Mouse (Mus musculus): Measurements from ENCODE around the gene Cxcl14. TPM values are rescaled to one million over a fixed set of nuclear protein-coding genes. Genes with fewer than 3 reads are reported as not detected.

Cxcl14 gene
- polyA plus RNA-seq, 1 experiment from 2014 or later: 10.1 TPM

GRCm38 (mm10) chr13:56256716-56257299, 39.5 kb downstream of the Cxcl14 start:
- Histone ChIP-seq H3K4me1 (replicated peaks; ENCODE audit: control insufficient read depth, insufficient read depth) (0 out of 2 replicates have a peak, but pooled peaks cover 3% of the 10 kb centered on the region), H3K9ac (ENCODE audit: low read length) (no peak overlapping the region), H3K4me3 (ENCODE audit: low read depth, low read length) (no peak overlapping the region), H3K27me3 (ENCODE audit: control insufficient read depth, insufficient read depth, low read length) (peaks cover 22% of the 10 kb centered on the region), H3K27ac (replicated peaks) (no peak overlapping the region), H3K4me2 (replicated peaks; ENCODE audit: low read depth) (no peak overlapping the region), H3K9me3 (ENCODE audit: control insufficient read depth, low read length) (no peaks in the 10 kb centered on the region), H3K36me3 (ENCODE audit: control insufficient read depth, insufficient read depth, low read length) (no peaks in the 10 kb centered on the region)
- ATAC-seq (ENCODE audit: low FRiP score, low TSS enrichment): no peak
- DNase-seq (ENCODE audit: low spot score): no peak
- WGBS: 11% methylated on average over 14 of the region's 14 CpGs
- no peak for TF ChIP-seq EP300 (optimal IDR thresholded peaks at IDR 0.05)
- no peak for TF ChIP-seq CTCF (IDR thresholded peaks at IDR 0.05; ENCODE audit: low read depth)

DNA sequence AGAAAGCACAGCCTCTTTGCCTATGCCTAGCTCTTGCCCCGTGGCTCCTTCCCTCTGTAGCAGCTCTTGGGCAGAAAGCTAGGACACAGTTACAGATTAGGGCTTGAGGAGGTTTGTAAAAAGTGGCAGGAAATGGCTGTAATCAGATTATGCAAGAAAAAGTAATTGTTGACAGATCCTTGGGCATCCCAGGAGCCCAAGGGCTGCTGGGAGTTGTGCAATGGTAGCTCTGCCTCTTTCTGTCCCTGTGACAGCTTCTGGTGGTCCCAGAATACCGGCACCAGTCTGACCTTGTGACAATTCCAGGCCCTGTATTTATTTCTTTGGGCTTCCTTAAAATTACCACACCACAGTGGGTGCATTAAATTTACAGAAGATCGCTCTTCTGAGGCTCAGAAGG, 43.0 kb downstream of the Cxcl14 start:
- Histone ChIP-seq H3K27me3 (ENCODE audit: control insufficient read depth, insufficient read depth, low read length) (peaks cover 40% of the 10 kb centered on the region; the same call in 1 of the 2 replicates), H3K27ac (replicated peaks) (no peak overlapping the region), H3K4me2 (replicated peaks; ENCODE audit: low read depth) (no peak overlapping the region), H3K9me3 (ENCODE audit: control insufficient read depth, low read length) (no peaks in the 10 kb centered on the region), H3K4me3 (ENCODE audit: low read depth, low read length) (no peak overlapping the region), H3K36me3 (ENCODE audit: control insufficient read depth, insufficient read depth, low read length) (no peaks in the 10 kb centered on the region), H3K4me1 (replicated peaks; ENCODE audit: control insufficient read depth, insufficient read depth) (0 out of 2 replicates have a peak, but pooled peaks cover 3% of the 10 kb centered on the region), H3K9ac (ENCODE audit: low read length) (no peak overlapping the region)
- ATAC-seq (ENCODE audit: low FRiP score, low TSS enrichment): no peak
- no peak for DNase-seq (ENCODE audit: low spot score)
- TF ChIP-seq CTCF (IDR thresholded peaks at IDR 0.05; ENCODE audit: low read depth) (no peak), EP300 (optimal IDR thresholded peaks at IDR 0.05) (no peak)
- WGBS: 27% methylated on average over 3 of the region's 3 CpGs

GRCm38 (mm10) chr13:56252783-56253182, 43.6 kb downstream of the Cxcl14 start:
- no peaks in the 10 kb centered on the region for H3K36me3 ChIP-seq (ENCODE audit: control insufficient read depth, insufficient read depth, low read length)
- no peak overlapping the region for H3K27ac ChIP-seq (replicated peaks)
- no peak overlapping the region for H3K4me3 ChIP-seq (ENCODE audit: low read depth, low read length)
- DNase-seq (ENCODE audit: low spot score): no peak
- H3K9me3 ChIP-seq (ENCODE audit: control insufficient read depth, low read length): no peaks in the 10 kb centered on the region
- H3K4me1 ChIP-seq (replicated peaks; ENCODE audit: control insufficient read depth, insufficient read depth): 0 out of 2 replicates have a peak, but pooled peaks cover 3% of the 10 kb centered on the region
- no peak overlapping the region for H3K9ac ChIP-seq (ENCODE audit: low read length)
- 12% methylated on average over 8 of the region's 8 CpGs for WGBS
- peaks cover 46% of the 10 kb centered on the region; the same call in 1 of the 2 replicates for H3K27me3 ChIP-seq (ENCODE audit: control insufficient read depth, insufficient read depth, low read length)
- no peak for ATAC-seq (ENCODE audit: low FRiP score, low TSS enrichment)
- TF ChIP-seq EP300 (optimal IDR thresholded peaks at IDR 0.05) (no peak), CTCF (IDR thresholded peaks at IDR 0.05; ENCODE audit: low read depth) (no peak)
- H3K4me2 ChIP-seq (replicated peaks; ENCODE audit: low read depth): no peak overlapping the region

- no peaks in the 10 kb centered on the region for H3K36me3 ChIP-seq (ENCODE audit: control insufficient read depth, insufficient read depth, low read length)
- DNase-seq (ENCODE audit: low spot score): peak; percentile 18
- ATAC-seq (ENCODE audit: low FRiP score, low TSS enrichment): no peak
- TF ChIP-seq CTCF (IDR thresholded peaks at IDR 0.05; ENCODE audit: low read depth) (no peak), EP300 (optimal IDR thresholded peaks at IDR 0.05) (no peak)
- WGBS: under 1% methylated on average over 62 of the region's 65 CpGs
- H3K4me2 ChIP-seq (replicated peaks; ENCODE audit: low read depth): peak within 1 kb of the TSS; percentile 45
- H3K27ac ChIP-seq (replicated peaks): no peak within 1 kb of the TSS
- no peak within 1 kb of the TSS for H3K9ac ChIP-seq (ENCODE audit: low read length)
- no peaks in the 10 kb centered on the region for H3K9me3 ChIP-seq (ENCODE audit: control insufficient read depth, low read length)
- H3K27me3 ChIP-seq (ENCODE audit: control insufficient read depth, insufficient read depth, low read length): peaks cover 49% of the 10 kb centered on the region; the same call in 1 of the 2 replicates
- H3K4me1 ChIP-seq (replicated peaks; ENCODE audit: control insufficient read depth, insufficient read depth): 0 out of 2 replicates have a peak, but pooled peaks cover 3% of the 10 kb centered on the region
- H3K4me3 ChIP-seq (ENCODE audit: low read depth, low read length): peak within 1 kb of the TSS; percentile 31
Measured at GRCm38 (mm10) chr13:56251924-56252619, 44.3 kb downstream of the Cxcl14 start, which contains the start of gene Neurog1. Gene Neurog1, minus strand, starts transcription at chr13:56252163.

- WGBS: 2% methylated on average over 58 of the region's 59 CpGs
- no peak for TF ChIP-seq EP300 (optimal IDR thresholded peaks at IDR 0.05)
- 0 out of 2 replicates have a peak, but pooled peaks cover 3% of the 10 kb centered on the region for H3K4me1 ChIP-seq (replicated peaks; ENCODE audit: control insufficient read depth, insufficient read depth)
- peaks cover 46% of the 10 kb centered on the region; the same call in 1 of the 2 replicates for H3K27me3 ChIP-seq (ENCODE audit: control insufficient read depth, insufficient read depth, low read length)
- peak overlapping the region; percentile 14 for H3K4me2 ChIP-seq (replicated peaks; ENCODE audit: low read depth)
- no peak for ATAC-seq (ENCODE audit: low FRiP score, low TSS enrichment)
- no peak overlapping the region for H3K27ac ChIP-seq (replicated peaks)
- no peaks in the 10 kb centered on the region for H3K9me3 ChIP-seq (ENCODE audit: control insufficient read depth, low read length)
- H3K4me3 ChIP-seq (ENCODE audit: low read depth, low read length): peak overlapping the region; percentile 31; the same call in 1 of the 2 replicates
- H3K9ac ChIP-seq (ENCODE audit: low read length): no peak overlapping the region
- no peaks in the 10 kb centered on the region for H3K36me3 ChIP-seq (ENCODE audit: control insufficient read depth, insufficient read depth, low read length)
- no peak for DNase-seq (ENCODE audit: low spot score)
Measured at GRCm38 (mm10) chr13:56251176-56251923, 45.0 kb downstream of the Cxcl14 start.
